Mouse (Mus musculus): Measurements from ENCODE around the gene Dab2ip. TPM values are rescaled to one million over a fixed set of nuclear protein-coding genes. Genes with fewer than 3 reads are reported as not detected.

Gene Dab2ip
- polyA plus RNA-seq, 1 experiment from 2014 or later = 47.9 TPM

DNA sequence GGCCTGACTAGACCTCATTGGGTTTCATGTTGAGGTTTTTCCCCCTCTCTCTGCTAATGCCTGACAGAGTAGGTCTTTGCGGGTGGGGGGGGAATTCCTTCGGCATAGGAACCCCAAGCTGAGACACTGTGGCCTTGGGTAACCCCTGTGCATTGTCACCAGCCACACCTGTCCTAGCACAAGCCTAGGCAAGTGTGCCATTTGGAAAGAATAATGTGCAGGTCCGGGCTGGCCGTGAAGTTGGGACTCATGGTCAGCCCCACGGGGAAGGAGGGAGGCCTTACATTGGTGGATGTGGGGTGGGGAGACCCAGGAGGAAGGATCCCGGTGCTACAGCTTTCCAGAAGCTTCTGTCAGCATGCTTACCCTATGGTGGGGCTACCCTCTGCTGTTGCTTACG lies 50.8 kb downstream of the Dab2ip start:
- Histone ChIP-seq H3K27me3 (peaks cover 16% of the 10 kb centered on the region; the same call in 1 of the 2 replicates), H3K4me3 (no peak overlapping the region), H3K27ac (replicated peaks) (no peak overlapping the region), H3K4me1 (peaks cover 46% of the 10 kb centered on the region), H3K4me2 (replicated peaks) (no peak overlapping the region), H3K9me3 (no peaks in the 10 kb centered on the region), H3K9ac (replicated peaks) (no peak overlapping the region), H3K36me3 (no peaks in the 10 kb centered on the region)
- 82% methylated on average over 7 of the region's 7 CpGs for WGBS
- ATAC-seq (ENCODE audit: low FRiP score, low read depth) = no peak

- H3K27ac ChIP-seq (replicated peaks) = 0 out of 2 replicates have a peak overlapping the region, but pooled peaks have one; percentile 6
- no peaks in the 10 kb centered on the region for H3K36me3 ChIP-seq
- no peak overlapping the region for H3K4me2 ChIP-seq (replicated peaks)
- WGBS = 68% methylated on average over 9 of the region's 9 CpGs
- H3K4me1 ChIP-seq = peaks cover 49% of the 10 kb centered on the region
- H3K9me3 ChIP-seq = no peaks in the 10 kb centered on the region
- H3K9ac ChIP-seq (replicated peaks) = no peak overlapping the region
- H3K27me3 ChIP-seq = peaks cover 16% of the 10 kb centered on the region; the same call in 1 of the 2 replicates
- no peak overlapping the region for H3K4me3 ChIP-seq
- ATAC-seq (ENCODE audit: low FRiP score, low read depth) = no peak
Measured at GRCm38 (mm10) chr2:35609317-35609716, 51.3 kb downstream of the Dab2ip start.

GRCm38 (mm10) chr2:35610168-35610951 lies 52.3 kb downstream of the Dab2ip start:
- Histone ChIP-seq H3K4me3 (no peak overlapping the region), H3K9ac (replicated peaks) (no peak overlapping the region), H3K4me2 (replicated peaks) (peak overlapping the region; percentile 26), H3K4me1 (peaks cover 49% of the 10 kb centered on the region), H3K36me3 (no peaks in the 10 kb centered on the region), H3K27ac (replicated peaks) (no peak overlapping the region), H3K9me3 (no peaks in the 10 kb centered on the region), H3K27me3 (peaks cover 20% of the 10 kb centered on the region)
- peak; percentile 44; the same call in 1 of the 2 replicates for ATAC-seq (ENCODE audit: low FRiP score, low read depth)
- WGBS = 5% methylated on average over 11 of the region's 11 CpGs

DNA sequence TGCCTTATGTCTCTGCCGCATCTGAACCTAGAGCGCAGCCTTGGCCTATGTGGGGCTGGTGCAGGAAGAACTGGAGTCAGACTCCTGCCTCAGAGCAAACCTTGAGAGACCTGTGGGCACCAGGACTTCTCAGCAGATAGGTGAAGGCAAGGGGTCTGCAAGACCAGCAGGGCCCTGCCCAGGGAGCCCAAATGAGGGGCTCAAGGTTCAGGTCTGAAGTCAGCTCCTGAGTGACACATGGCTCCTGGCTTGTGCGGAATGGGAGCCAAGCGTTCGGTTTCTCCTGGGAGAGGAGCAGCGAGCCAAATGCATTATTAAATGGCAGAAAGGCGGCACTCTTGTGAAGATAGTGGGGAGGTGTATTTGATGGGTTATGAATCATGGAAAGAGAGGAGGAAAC lies 52.9 kb downstream of the Dab2ip start:
- no peaks in the 10 kb centered on the region for H3K36me3 ChIP-seq
- H3K4me1 ChIP-seq = peaks cover 46% of the 10 kb centered on the region
- ATAC-seq (ENCODE audit: low FRiP score, low read depth) = no peak
- H3K4me3 ChIP-seq = no peak overlapping the region
- peaks cover 22% of the 10 kb centered on the region for H3K27me3 ChIP-seq
- H3K9me3 ChIP-seq = no peaks in the 10 kb centered on the region
- no peak overlapping the region for H3K9ac ChIP-seq (replicated peaks)
- 72% methylated on average over 7 of the region's 7 CpGs for WGBS
- H3K4me2 ChIP-seq (replicated peaks) = no peak overlapping the region
- no peak overlapping the region for H3K27ac ChIP-seq (replicated peaks)

DNA sequence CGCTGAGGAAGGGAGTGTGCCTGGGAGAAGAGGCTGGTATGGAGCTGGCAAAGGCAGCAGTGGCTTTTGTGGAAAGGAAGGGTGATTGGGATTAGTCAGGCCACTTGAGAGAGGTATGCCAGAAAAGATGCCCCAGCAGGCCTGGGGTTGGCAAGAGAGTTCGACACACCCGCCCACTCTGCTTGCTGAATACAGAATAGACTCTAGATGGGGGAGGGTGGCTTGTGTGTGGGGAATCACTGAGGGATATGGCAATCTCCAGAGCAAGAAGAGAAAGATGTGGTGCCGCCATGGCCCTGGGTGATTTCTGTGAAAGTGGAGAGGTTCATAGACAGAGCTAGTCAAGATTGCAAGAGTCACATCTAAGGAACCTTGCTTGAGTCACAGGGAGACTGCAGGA lies 53.6 kb downstream of the Dab2ip start:
- Histone ChIP-seq H3K4me2 (replicated peaks) (no peak overlapping the region), H3K36me3 (no peaks in the 10 kb centered on the region), H3K4me3 (no peak overlapping the region), H3K9ac (replicated peaks) (no peak overlapping the region), H3K27me3 (peaks cover 22% of the 10 kb centered on the region), H3K27ac (replicated peaks) (no peak overlapping the region), H3K9me3 (no peaks in the 10 kb centered on the region), H3K4me1 (peaks cover 44% of the 10 kb centered on the region)
- 83% methylated on average over 4 of the region's 4 CpGs for WGBS
- ATAC-seq (ENCODE audit: low FRiP score, low read depth) = no peak

GRCm38 (mm10) chr2:35612297-35612696 lies 54.2 kb downstream of the Dab2ip start:
- Histone ChIP-seq H3K4me1 (peaks cover 40% of the 10 kb centered on the region), H3K4me3 (no peak overlapping the region), H3K4me2 (replicated peaks) (no peak overlapping the region), H3K36me3 (no peaks in the 10 kb centered on the region), H3K9ac (replicated peaks) (no peak overlapping the region), H3K9me3 (no peaks in the 10 kb centered on the region), H3K27me3 (peaks cover 24% of the 10 kb centered on the region), H3K27ac (replicated peaks) (no peak overlapping the region)
- ATAC-seq (ENCODE audit: low FRiP score, low read depth) = no peak
- WGBS = 81% methylated on average over 7 of the region's 7 CpGs

DNA sequence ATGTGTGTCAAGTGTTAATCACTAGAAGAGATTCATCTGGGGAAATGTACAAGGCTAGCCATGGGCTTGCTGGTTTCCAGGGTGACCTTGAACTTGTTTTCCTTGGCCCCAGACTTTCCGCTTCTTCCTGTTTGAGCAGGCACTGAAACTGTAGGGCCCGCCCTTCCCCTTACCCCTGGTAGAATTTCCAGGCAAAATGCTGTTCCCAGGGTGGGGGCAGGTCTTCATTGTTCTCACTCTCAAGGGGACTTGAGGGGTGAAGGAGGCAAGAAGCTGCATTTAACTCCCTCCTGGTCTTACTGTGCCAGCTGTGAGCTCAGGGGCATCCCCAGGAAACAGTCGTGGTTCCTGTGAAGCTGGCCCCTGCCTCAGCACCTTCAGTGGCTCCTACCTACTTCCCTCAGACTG lies 55.9 kb downstream of the Dab2ip start:
- H3K9ac ChIP-seq (replicated peaks) = no peak overlapping the region
- H3K4me3 ChIP-seq = no peak overlapping the region
- peaks cover 24% of the 10 kb centered on the region for H3K27me3 ChIP-seq
- peaks cover 34% of the 10 kb centered on the region for H3K4me1 ChIP-seq
- WGBS = 42% methylated on average over 3 of the region's 3 CpGs
- ATAC-seq (ENCODE audit: low FRiP score, low read depth) = no peak
- H3K4me2 ChIP-seq (replicated peaks) = no peak overlapping the region
- H3K36me3 ChIP-seq = no peaks in the 10 kb centered on the region
- no peaks in the 10 kb centered on the region for H3K9me3 ChIP-seq
- H3K27ac ChIP-seq (replicated peaks) = no peak overlapping the region

DNA sequence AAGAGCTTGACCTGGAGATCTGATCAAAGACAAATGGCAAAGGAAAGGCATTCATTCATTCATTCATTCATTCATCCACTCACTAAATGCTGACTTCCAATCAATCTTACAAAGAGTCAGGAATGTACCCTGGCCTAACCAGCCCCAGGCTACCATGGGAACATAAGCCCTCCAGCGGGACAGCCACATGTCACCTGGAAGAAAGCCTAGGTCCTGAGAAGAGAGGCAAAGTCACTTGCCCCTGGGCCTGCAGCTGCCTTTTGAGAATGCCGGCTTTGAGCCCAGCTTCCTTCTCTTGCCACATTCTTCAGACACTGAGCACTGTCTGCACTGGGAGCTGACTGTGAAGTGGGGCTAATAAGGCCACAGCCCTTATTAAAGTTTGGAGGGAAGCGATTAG lies 56.3 kb downstream of the Dab2ip start:
- Histone ChIP-seq H3K27me3 (peaks cover 20% of the 10 kb centered on the region), H3K4me3 (no peak overlapping the region), H3K4me2 (replicated peaks) (no peak overlapping the region), H3K9ac (replicated peaks) (no peak overlapping the region), H3K27ac (replicated peaks) (no peak overlapping the region), H3K4me1 (peaks cover 32% of the 10 kb centered on the region), H3K36me3 (no peaks in the 10 kb centered on the region), H3K9me3 (no peaks in the 10 kb centered on the region)
- WGBS = 59% methylated on average over 3 of the region's 3 CpGs
- ATAC-seq (ENCODE audit: low FRiP score, low read depth) = no peak

DNA sequence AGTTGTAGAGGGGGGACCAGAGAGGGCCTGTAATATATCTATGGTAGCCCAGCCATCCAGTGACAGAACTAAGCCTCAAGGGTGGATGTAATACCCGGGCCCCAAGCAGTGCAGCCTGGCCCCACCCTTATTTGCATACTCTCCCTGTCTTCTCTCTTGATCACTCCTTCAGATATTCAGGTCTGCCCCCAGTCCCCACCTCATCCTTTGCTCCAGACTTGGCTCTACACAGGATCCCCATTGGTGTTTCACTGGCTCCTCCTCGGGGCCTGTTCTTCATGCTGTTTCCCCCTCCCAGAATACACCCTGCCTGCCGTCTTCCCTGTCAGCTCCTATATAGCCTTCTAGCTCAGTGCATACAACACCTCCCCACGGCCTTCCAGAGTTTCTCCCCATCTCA lies 57.3 kb downstream of the Dab2ip start:
- 64% methylated on average over 4 of the region's 4 CpGs for WGBS
- ATAC-seq (ENCODE audit: low FRiP score, low read depth) = no peak
- Histone ChIP-seq H3K36me3 (no peaks in the 10 kb centered on the region), H3K9me3 (no peaks in the 10 kb centered on the region), H3K4me3 (no peak overlapping the region), H3K27me3 (peaks cover 16% of the 10 kb centered on the region; the same call in 1 of the 2 replicates), H3K9ac (replicated peaks) (no peak overlapping the region), H3K4me2 (replicated peaks) (no peak overlapping the region), H3K27ac (replicated peaks) (no peak overlapping the region), H3K4me1 (peaks cover 32% of the 10 kb centered on the region)

DNA sequence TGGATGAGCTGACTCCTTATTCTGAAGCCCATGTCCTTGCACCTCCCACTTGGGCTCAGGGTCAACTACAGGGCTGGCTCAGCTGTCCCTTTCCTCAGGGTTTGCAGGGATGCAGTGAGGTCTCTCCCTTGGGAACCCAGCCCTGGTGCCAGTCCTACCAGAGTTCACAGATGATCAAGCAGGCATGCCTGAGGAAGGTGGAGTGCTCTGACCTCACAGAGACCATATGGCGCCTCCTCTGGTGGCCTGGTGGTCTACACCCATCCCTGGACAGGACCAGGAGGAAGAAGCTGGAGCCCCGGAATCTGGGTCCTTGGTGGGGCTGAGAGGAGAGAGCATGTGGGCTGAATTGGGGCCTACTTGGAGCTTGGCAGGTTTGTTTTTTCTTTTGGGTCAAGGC lies 57.9 kb downstream of the Dab2ip start:
- H3K4me2 ChIP-seq (replicated peaks) = no peak overlapping the region
- H3K4me1 ChIP-seq = peaks cover 32% of the 10 kb centered on the region
- no peak overlapping the region for H3K27ac ChIP-seq (replicated peaks)
- H3K4me3 ChIP-seq = no peak overlapping the region
- no peaks in the 10 kb centered on the region for H3K9me3 ChIP-seq
- no peak overlapping the region for H3K9ac ChIP-seq (replicated peaks)
- ATAC-seq (ENCODE audit: low FRiP score, low read depth) = no peak
- no peaks in the 10 kb centered on the region for H3K36me3 ChIP-seq
- peaks cover 16% of the 10 kb centered on the region; the same call in 1 of the 2 replicates for H3K27me3 ChIP-seq
- 57% methylated on average over 2 of the region's 2 CpGs for WGBS

GRCm38 (mm10) chr2:35616891-35617658 lies 59.0 kb downstream of the Dab2ip start:
- 79% methylated on average over 6 of the region's 6 CpGs for WGBS
- Histone ChIP-seq H3K36me3 (no peaks in the 10 kb centered on the region), H3K4me2 (replicated peaks) (no peak overlapping the region), H3K27me3 (peaks cover 16% of the 10 kb centered on the region; the same call in 1 of the 2 replicates), H3K4me1 (peaks cover 30% of the 10 kb centered on the region), H3K4me3 (no peak overlapping the region), H3K27ac (replicated peaks) (no peak overlapping the region), H3K9me3 (no peaks in the 10 kb centered on the region), H3K9ac (replicated peaks) (no peak overlapping the region)
- ATAC-seq (ENCODE audit: low FRiP score, low read depth) = no peak

GRCm38 (mm10) chr2:35618981-35619380 lies 60.9 kb downstream of the Dab2ip start:
- H3K27me3 ChIP-seq = peaks cover 14% of the 10 kb centered on the region; the same call in 1 of the 2 replicates
- no peaks in the 10 kb centered on the region for H3K9me3 ChIP-seq
- 79% methylated on average over 7 of the region's 7 CpGs for WGBS
- no peak overlapping the region for H3K4me3 ChIP-seq
- no peak overlapping the region for H3K9ac ChIP-seq (replicated peaks)
- H3K4me2 ChIP-seq (replicated peaks) = no peak overlapping the region
- H3K27ac ChIP-seq (replicated peaks) = no peak overlapping the region
- peaks cover 46% of the 10 kb centered on the region for H3K4me1 ChIP-seq
- no peaks in the 10 kb centered on the region for H3K36me3 ChIP-seq
- ATAC-seq (ENCODE audit: low FRiP score, low read depth) = no peak
